Mouse (Mus musculus) embryonic fibroblast, embryonic 13.5 days (primary cell): ENCODE measurements around the gene Adcyap1r1.

ENCODE experiments used
- CTCF ChIP-seq: IDR thresholded peaks from 2 replicates; pipeline ENCODE4 v1.5.1; 2011; ENCODE audit warnings: mild to moderate bottlenecking, control low read depth, low read length, moderate library complexity, borderline replicate concordance; ENCODE audit not compliant: insufficient read depth
- POLR2A ChIP-seq: IDR thresholded peaks from 2 replicates; pipeline ENCODE4 v1.6.1; 2011; ENCODE audit warnings: low read depth, mild to moderate bottlenecking, control low read depth, low read length, moderate library complexity

GRCm38 (mm10) chr6:55420411-55420810, 31.4 kb upstream of the Adcyap1r1 start:
- TF ChIP-seq POLR2A (no peak), CTCF (no peak)
